ENCODE assay signal across 8 mouse cellular contexts in genomic region chr2:94404512-94405240, GRCm38 (mm10). TPM values are rescaled to one million over a fixed set of nuclear protein-coding genes. Genes with fewer than 3 reads are reported as not detected.
DNase-seq lines count a peak whose midpoint lies in the region; ATAC-seq and TF ChIP-seq lines count a peak whose summit lies in the region.

No protein-coding gene starts in this region.

- no peaks in the 10 kb centered on the region for H3K36me3 ChIP-seq in kidney, embryonic 14.5 days (ENCODE audit: control insufficient read depth, insufficient read depth, low read length)
- no peaks in the 10 kb centered on the region for H3K36me3 ChIP-seq in embryonic facial prominence, embryonic 14.5 days (ENCODE audit: control insufficient read depth, insufficient read depth, low read length)
- H3K36me3 ChIP-seq in myocyte (ENCODE audit: control insufficient read depth, insufficient read depth), result no peaks in the 10 kb centered on the region
- H3K36me3 ChIP-seq in kidney, adult 2 months (ENCODE audit: control insufficient read depth, insufficient read depth, low read length), result no peaks in the 10 kb centered on the region

- no peak for TF ChIP-seq POLR2A in myocyte (IDR thresholded peaks at IDR 0.05; ENCODE audit: insufficient read length, low read depth)
- no peak for TF ChIP-seq POLR2A in kidney, adult 2 months (IDR thresholded peaks at IDR 0.05; ENCODE audit: low read depth, low read length)

- no peak overlapping the region for H3ac ChIP-seq in myocyte (ENCODE audit: control insufficient read depth, insufficient read length)

- DNase-seq in kidney, adult 18-20 months, result no peak
- DNase-seq in embryonic facial prominence, embryonic 14.5 days (ENCODE audit: low spot score), result no peak
- DNase-seq in large intestine, adult 2 months (ENCODE audit: low read depth, low spot score), result peak; percentile 76
- no peak for DNase-seq in adrenal gland, postnatal 10 days
- no peak for DNase-seq in kidney, adult 2 months
- no peak for DNase-seq in urinary bladder, postnatal 25 days (ENCODE audit: low spot score)

- ATAC-seq in kidney, embryonic 14.5 days (ENCODE audit: low FRiP score, low TSS enrichment), result no peak
- no peak for ATAC-seq in embryonic facial prominence, embryonic 14.5 days (ENCODE audit: low read depth)

- H3K4me1 ChIP-seq in kidney, embryonic 14.5 days (ENCODE audit: control insufficient read depth, insufficient read depth, low read length), result peaks cover 9% of the 10 kb centered on the region; the same call in 1 of the 2 replicates
- peaks cover 18% of the 10 kb centered on the region for H3K4me1 ChIP-seq in embryonic facial prominence, embryonic 14.5 days (ENCODE audit: control insufficient read depth, insufficient read depth, low read length)
- H3K4me1 ChIP-seq in kidney, adult 2 months (ENCODE audit: control insufficient read depth, insufficient read depth, low read length), result peaks cover 6% of the 10 kb centered on the region

- H3K27ac ChIP-seq in kidney, embryonic 14.5 days (ENCODE audit: low read depth, low read length), result no peak overlapping the region
- H3K27ac ChIP-seq in embryonic facial prominence, embryonic 14.5 days (replicated peaks; ENCODE audit: low read depth, low read length), result no peak overlapping the region
- H3K27ac ChIP-seq in kidney, adult 2 months (ENCODE audit: insufficient read depth, low read depth, low read length), result no peak overlapping the region

- no peak for TF ChIP-seq CTCF in kidney, adult 2 months (conservative IDR thresholded peaks at IDR 0.05; ENCODE audit: insufficient read depth, insufficient read length, low read depth, low read length)

- H3K79me2 ChIP-seq in myocyte (ENCODE audit: control insufficient read depth, insufficient read depth), result peaks cover 68% of the 10 kb centered on the region

- no peak overlapping the region for H3K4me3 ChIP-seq in kidney, embryonic 14.5 days (ENCODE audit: low read length)
- H3K4me3 ChIP-seq in embryonic facial prominence, embryonic 14.5 days (ENCODE audit: low read depth, low read length), result peak overlapping the region; percentile 96; the same call in 1 of the 2 replicates
- H3K4me3 ChIP-seq in myocyte, result peak overlapping the region; percentile 84
- no peak overlapping the region for H3K4me3 ChIP-seq in kidney, adult 2 months (ENCODE audit: insufficient read depth, low read depth, low read length)

- 76% methylated on average over 10 of the region's 10 CpGs for WGBS in kidney, embryonic 14.5 days
- 69% methylated on average over 10 of the region's 10 CpGs for WGBS in embryonic facial prominence, embryonic 14.5 days
- WGBS in large intestine, adult 2 months, result 28% methylated on average over 10 of the region's 10 CpGs
- 76% methylated on average over 10 of the region's 10 CpGs for WGBS in kidney, adult 2 months

- no peaks in the 10 kb centered on the region for H3K9me3 ChIP-seq in kidney, embryonic 14.5 days (ENCODE audit: control insufficient read depth, low read length)
- H3K9me3 ChIP-seq in embryonic facial prominence, embryonic 14.5 days (ENCODE audit: control insufficient read depth, low read length), result no peaks in the 10 kb centered on the region

- H3K9ac ChIP-seq in kidney, embryonic 14.5 days (ENCODE audit: low read depth, low read length), result no peak overlapping the region
- 0 out of 2 replicates have a peak overlapping the region, but pooled peaks have one; percentile 8 for H3K9ac ChIP-seq in embryonic facial prominence, embryonic 14.5 days (ENCODE audit: low read depth, low read length)

- no peaks in the 10 kb centered on the region for H3K27me3 ChIP-seq in kidney, embryonic 14.5 days (ENCODE audit: control insufficient read depth, insufficient read depth, low read length)
- no peaks in the 10 kb centered on the region for H3K27me3 ChIP-seq in embryonic facial prominence, embryonic 14.5 days (replicated peaks; ENCODE audit: control insufficient read depth, insufficient read depth, low read length)
- H3K27me3 ChIP-seq in myocyte (ENCODE audit: control insufficient read depth, insufficient read depth, insufficient read length), result no peaks in the 10 kb centered on the region
- no peaks in the 10 kb centered on the region for H3K27me3 ChIP-seq in kidney, adult 2 months (replicated peaks; ENCODE audit: control insufficient read depth, insufficient read depth, low read length)

- H3K4me2 ChIP-seq in kidney, embryonic 14.5 days (replicated peaks; ENCODE audit: low read depth, low read length), result peak overlapping the region; percentile 85
- H3K4me2 ChIP-seq in embryonic facial prominence, embryonic 14.5 days (ENCODE audit: low read depth, low read length), result peak overlapping the region; percentile 82
- peak overlapping the region; percentile 83 for H3K4me2 ChIP-seq in myocyte (ENCODE audit: low read depth)

TF ChIP-seq in myocyte, 11 proteins besides CTCF, POLR2A, EP300 and RAD21:
- TF ChIP-seq E2F4 (IDR thresholded peaks at IDR 0.05; ENCODE audit: insufficient read depth) (no peak), MAX (IDR thresholded peaks at IDR 0.05; ENCODE audit: low read depth) (no peak), REST (IDR thresholded peaks at IDR 0.05; ENCODE audit: insufficient read depth, insufficient read length) (no peak), USF1 (IDR thresholded peaks at IDR 0.05; ENCODE audit: low read depth) (no peak), MYOG (IDR thresholded peaks at IDR 0.05; ENCODE audit: control insufficient read depth in 1 of 3, insufficient read depth in 1 of 3, insufficient read length in 2 of 3, low read depth in 2 of 3) (no peak), MYOD1 (IDR thresholded peaks at IDR 0.05; ENCODE audit: control insufficient read depth in 1 of 3, insufficient read length in 2 of 3, low read depth in 2 of 3) (no peak), TCF12 (IDR thresholded peaks at IDR 0.05; ENCODE audit: insufficient read depth, poor library complexity, severe bottlenecking) (no peak), SRF (IDR thresholded peaks at IDR 0.05; ENCODE audit: control insufficient read depth, insufficient read length, low read depth) (no peak), CEBPB (IDR thresholded peaks at IDR 0.05; ENCODE audit: insufficient read depth, poor library complexity, severe bottlenecking) (no peak), POLR2AphosphoS2 (IDR thresholded peaks at IDR 0.05; ENCODE audit: insufficient read length, low read depth) (no peak)

RNA-seq across cellular contexts. Expression of gene Ttc17, which starts 1.8 kb away (rescaled TPM):
- 10.8 and 18.4 TPM in 2 replicates for polyA plus RNA-seq in kidney, embryonic 14.5 days (2014; fragmentation: Nextera tagmentation; extraction: Ambion mirVana)
- 16.9 and 17.8 TPM in 2 replicates for polyA plus RNA-seq in embryonic facial prominence, embryonic 14.5 days (2014; fragmentation: Nextera tagmentation; extraction: Ambion mirVana)
- 14.6 and 20.7 TPM in 2 replicates for polyA plus RNA-seq in large intestine, adult 2 months (2012; rRNA removed)
- 13.5 TPM for polyA plus RNA-seq in myocyte (2012; fragmentation: generic; extraction: Trizol)
- 10 to 100 TPM; 26.7 to 28.0 TPM for total RNA-seq in adrenal gland, postnatal 10 days (2021)
- polyA plus RNA-seq in kidney, adult 2 months (2012; rRNA removed), result 12.6 and 14.7 TPM in 2 replicates

RNA-seq across cellular contexts. Expression of gene Api5, which starts 33.3 kb away (rescaled TPM):
- 93.5 and 191 TPM in 2 replicates for polyA plus RNA-seq in kidney, embryonic 14.5 days (2014; fragmentation: Nextera tagmentation; extraction: Ambion mirVana)
- polyA plus RNA-seq in embryonic facial prominence, embryonic 14.5 days (2014; fragmentation: Nextera tagmentation; extraction: Ambion mirVana), result 139 and 150 TPM in 2 replicates
- 22.4 and 26.8 TPM in 2 replicates for polyA plus RNA-seq in large intestine, adult 2 months (2012; rRNA removed)
- polyA plus RNA-seq in myocyte (2012; fragmentation: generic; extraction: Trizol), result 24.9 TPM
- total RNA-seq in adrenal gland, postnatal 10 days (2021), result 10 to 100 TPM; 65.4 to 65.9 TPM
- polyA plus RNA-seq in kidney, adult 2 months (2012; rRNA removed), result 19.5 and 24.2 TPM in 2 replicates

Comparison
In these comparisons a context has a peak if more than half of its experiments do, and no peak if none do; other contexts are left out.
1. H3K4me3 ChIP-seq: peak in embryonic facial prominence, embryonic 14.5 days (single experiment) and myocyte (single experiment); none in kidney, embryonic 14.5 days (single experiment) and kidney, adult 2 months (single experiment).
2. Peak in every context shown above with its lines, with median percentiles within 50 percentile points of each other: H3K4me2 ChIP-seq.